25 mouse cellular contexts compared by ENCODE assay signal in genomic region chr16:9709921-9710320, GRCm38 (mm10).
"Had no signal": no experiment of that assay in that cellular context is flagged by ENCODE, and none has a peak within 500 bp of the region (broad histone marks: within the 10 kb centered on the region; RNA-seq: fewer than 3 reads in every experiment).

No protein-coding gene starts in this region.

- H3K9me3 ChIP-seq: heart, embryonic 10.5 days; heart, embryonic 12.5 days; hindbrain, embryonic 13.5 days; hindbrain, embryonic 15.5 days; limb, embryonic 10.5 days; limb, embryonic 12.5 days; liver, embryonic 13.5 days; liver, embryonic 15.5 days had no signal

- H3K36me3 ChIP-seq: heart, embryonic 10.5 days; heart, embryonic 12.5 days; hindbrain, embryonic 13.5 days; hindbrain, embryonic 15.5 days; limb, embryonic 10.5 days; limb, embryonic 12.5 days; liver, embryonic 13.5 days; liver, embryonic 15.5 days had no signal

- DNase-seq: gastrocnemius, adult 2 months; gastrocnemius, postnatal 14 days; gastrocnemius, postnatal 36 days; heart, adult 18-20 months; heart, postnatal 10 days; heart, postnatal 36 days; kidney, adult 18-20 months; kidney, adult 8-10 months; kidney, postnatal 10 days; kidney, postnatal 25 days; kidney, postnatal 4 days; liver; liver, embryonic 13.5 days; liver, postnatal 0 days had no signal

- H3K4me3 ChIP-seq: gastrocnemius, adult 2 months; heart, embryonic 10.5 days; heart, embryonic 12.5 days; hindbrain, embryonic 13.5 days; hindbrain, embryonic 15.5 days; left cerebral cortex, adult 2 months; limb, embryonic 10.5 days; limb, embryonic 12.5 days; liver, embryonic 13.5 days; liver, embryonic 15.5 days had no signal

- H3K27me3 ChIP-seq: heart, embryonic 12.5 days; hindbrain, embryonic 13.5 days; hindbrain, embryonic 15.5 days; limb, embryonic 12.5 days; liver, embryonic 13.5 days; liver, embryonic 15.5 days had no signal

- H3K4me2 ChIP-seq: heart, embryonic 12.5 days; hindbrain, embryonic 13.5 days; hindbrain, embryonic 15.5 days; limb, embryonic 12.5 days; liver, embryonic 11.5 days; liver, embryonic 13.5 days; liver, embryonic 15.5 days had no signal

- H3K27ac ChIP-seq: gastrocnemius, adult 2 months; heart, embryonic 10.5 days; hindbrain, embryonic 13.5 days; hindbrain, embryonic 15.5 days; hindbrain, postnatal 0 days; left cerebral cortex, adult 2 months; limb, embryonic 10.5 days; limb, embryonic 12.5 days; liver, embryonic 13.5 days; liver, embryonic 15.5 days had no signal

- H3K4me1 ChIP-seq: heart, embryonic 10.5 days; heart, embryonic 12.5 days; hindbrain, embryonic 13.5 days; hindbrain, embryonic 15.5 days; limb, embryonic 10.5 days; limb, embryonic 12.5 days; liver, embryonic 13.5 days; liver, embryonic 15.5 days had no signal

- H3K9ac ChIP-seq: heart, embryonic 12.5 days; hindbrain, embryonic 13.5 days; hindbrain, embryonic 15.5 days; limb, embryonic 12.5 days; liver, embryonic 13.5 days; liver, embryonic 15.5 days; liver, postnatal 0 days had no signal

- ATAC-seq: hindbrain, postnatal 0 days; intestine, postnatal 0 days; liver, postnatal 0 days had no signal
